Mouse (Mus musculus) gastrocnemius, postnatal 36 days (tissue): Measurements from ENCODE around the gene Ptdss2. TPM values are rescaled to one million over a fixed set of nuclear protein-coding genes. Genes with fewer than 3 reads are reported as not detected.

ENCODE experiments used
- DNase-seq, 2 experiments: peaks; one replicate each; pipeline ENCODE4 v3.0.0; 2022
- intact Hi-C: fragments of 180-260 bp; cut with DNase I; formaldehyde crosslinking; loops from one replicate; pipeline ENCODE4 v1.15.1; 2025
- total RNA-seq, 2 experiments: library from RNA; stranded (reverse); gene quantifications; 2 replicates each; pipeline ENCODE4 v1.2.3; 2021

Gene Ptdss2
- total RNA-seq, 2 experiments from 2014 or later: 15.9 to 18.7 TPM

DNA sequence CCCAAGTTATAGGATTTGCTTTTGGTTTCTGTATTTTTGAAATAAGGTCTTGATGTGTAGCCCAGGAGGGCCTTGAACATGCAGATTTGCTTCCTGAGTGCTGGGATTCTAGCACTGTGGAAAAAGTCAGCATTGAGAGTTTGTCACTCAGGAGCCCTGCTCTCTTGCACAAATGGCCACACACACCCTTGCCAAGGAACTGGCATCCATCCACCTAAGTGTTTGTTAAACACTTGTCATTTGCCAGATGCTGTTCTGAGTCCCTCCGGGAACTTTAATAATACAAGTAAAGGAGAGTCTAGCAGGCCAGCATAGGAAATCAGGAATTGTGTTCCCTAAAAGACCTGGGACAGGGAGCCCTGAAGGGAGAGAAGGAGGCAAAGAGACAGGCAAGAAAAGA, 47.1 kb downstream of the Ptdss2 start:
- intact Hi-C loops: loop anchor here (5.0 kb wide), 1 partner anchor 37 kb away; no protein-coding TSS in a partner anchor

DNA sequence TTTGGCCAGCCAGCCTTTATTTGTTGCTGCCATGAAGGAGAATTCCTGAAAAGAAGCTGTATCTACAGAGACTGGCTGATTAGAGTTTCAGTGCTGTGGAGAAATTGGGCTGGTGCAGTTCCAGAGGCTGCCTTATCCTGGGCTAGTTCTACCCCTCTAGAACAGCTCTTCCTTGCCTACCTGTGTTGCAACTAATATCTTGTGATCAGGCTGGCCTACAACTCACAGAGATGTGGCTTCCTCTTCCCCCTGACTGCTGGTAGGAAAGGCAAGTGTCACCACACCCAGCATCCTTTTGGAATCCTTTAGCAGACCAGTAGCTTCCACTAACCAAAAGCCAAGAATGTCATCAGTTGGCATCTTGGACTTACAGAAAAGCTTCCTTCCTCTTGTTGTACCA, 47.7 kb downstream of the Ptdss2 start:
- no peak for DNase-seq
- intact Hi-C loops: loop anchor here (5.0 to 10.0 kb wide), 3 partner anchors 38 to 325 kb away; partner anchors contain the start of genes Ifitm3, Odf3 and Scgb1c1

More for the DNA sequence above, 47.1 kb downstream of the Ptdss2 start:
- DNase-seq: no peak

DNA sequence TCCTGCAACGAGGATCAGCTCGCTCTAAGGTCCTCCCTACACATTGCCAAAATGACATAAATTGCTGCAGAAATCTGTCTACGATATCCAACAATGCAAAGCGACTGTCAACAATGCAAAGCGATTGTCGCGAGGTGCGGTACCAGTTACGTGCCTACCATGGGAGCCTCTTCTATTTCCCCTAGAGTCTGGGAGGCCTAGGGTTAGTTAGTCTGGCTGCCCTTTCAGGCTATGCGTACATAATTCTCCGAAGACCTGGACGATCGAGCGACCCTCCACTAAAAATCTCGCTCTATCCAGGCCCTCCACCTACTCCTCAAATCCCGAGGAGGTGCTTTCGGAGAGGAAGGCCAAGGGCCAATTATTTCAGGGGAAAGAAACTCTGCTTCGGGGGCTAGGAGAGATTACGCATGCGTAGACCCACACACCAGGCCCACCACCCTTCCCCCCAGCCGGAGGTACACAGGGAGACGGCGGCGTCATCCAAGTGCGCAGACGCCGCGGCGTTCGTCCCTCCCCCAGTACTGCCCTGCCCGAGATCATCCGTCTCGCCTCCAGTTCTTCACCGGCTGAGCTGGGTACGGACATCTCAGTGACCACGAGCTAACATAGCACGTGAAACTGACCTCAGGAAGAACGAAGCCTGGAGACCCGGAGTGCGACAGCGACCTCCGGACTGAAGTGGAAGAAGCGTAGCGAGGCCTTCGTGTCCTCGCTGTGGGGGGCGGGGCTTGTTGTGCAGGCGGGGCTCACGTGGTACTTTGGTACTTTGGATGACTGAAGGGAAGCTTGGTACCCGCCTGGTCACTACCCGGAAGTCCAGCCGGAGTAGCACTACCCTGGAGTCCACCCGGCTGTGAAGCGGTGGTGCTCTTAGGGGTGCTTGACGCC, 50.2 kb downstream of the Ptdss2 start, which contains the start of gene Rnh1:
Gene Rnh1, minus strand, starts transcription at position 742 of the 891 bp plus-strand sequence.
- peak; percentile 83 to 85 for DNase-seq
- intact Hi-C loops: loop anchor here (5.0 to 10.0 kb wide), 2 partner anchors 160 to 328 kb away; partner anchors contain the start of genes Ifitm3, Odf3 and Scgb1c1

DNA sequence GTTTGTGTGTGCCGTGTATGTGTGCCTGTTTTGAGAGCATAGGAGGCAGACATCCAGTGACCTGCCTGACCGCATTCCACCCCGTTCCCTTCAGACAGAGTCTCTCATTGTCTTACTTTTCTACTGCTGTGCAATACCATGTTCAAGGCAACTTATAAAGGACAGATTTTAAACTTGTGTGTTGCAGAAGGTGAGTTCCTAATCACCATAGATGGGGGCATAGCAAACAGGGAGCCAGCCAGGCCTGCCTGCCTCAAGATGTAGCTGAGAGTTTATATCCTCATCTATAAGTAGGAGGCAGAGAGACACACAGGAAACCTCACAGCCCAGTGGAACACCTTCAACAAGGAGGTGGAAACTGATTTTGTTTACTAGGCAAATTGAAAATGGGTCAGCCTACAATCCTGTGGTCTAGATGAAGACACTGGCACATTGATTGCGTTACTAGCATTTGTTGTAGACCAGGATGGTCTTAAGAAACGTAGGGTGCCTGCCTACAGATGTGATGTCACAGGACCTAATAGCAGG, 51.2 kb downstream of the Ptdss2 start:
- no peak for DNase-seq
- intact Hi-C loops: loop anchor here (5.0 to 10.0 kb wide), 2 partner anchors 161 to 329 kb away; partner anchors contain the start of genes Ifitm3, Odf3 and Scgb1c1

DNA sequence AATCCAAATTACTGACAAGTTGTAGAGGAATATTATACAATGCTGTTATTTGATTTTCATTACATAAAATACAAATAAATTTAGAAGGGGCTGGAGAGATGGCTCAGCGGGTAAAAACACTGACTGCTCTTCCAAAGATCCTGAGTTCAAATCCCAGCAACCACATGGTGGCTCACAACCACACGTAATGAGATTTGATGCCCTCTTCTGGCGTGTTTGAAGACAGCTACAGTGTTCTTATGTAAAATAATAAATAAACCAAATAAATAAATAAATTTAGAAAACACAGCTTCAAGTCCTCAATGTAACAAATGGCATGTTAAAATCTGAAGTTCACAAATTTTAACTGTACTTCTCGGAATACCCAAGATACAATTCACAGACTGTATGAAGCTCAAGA, 52.9 kb downstream of the Ptdss2 start:
- no peak for DNase-seq
- intact Hi-C loops: loop anchor here (10.0 kb wide), 1 partner anchor 330 kb away; the partner anchor contains the start of genes Odf3 and Scgb1c1

DNA sequence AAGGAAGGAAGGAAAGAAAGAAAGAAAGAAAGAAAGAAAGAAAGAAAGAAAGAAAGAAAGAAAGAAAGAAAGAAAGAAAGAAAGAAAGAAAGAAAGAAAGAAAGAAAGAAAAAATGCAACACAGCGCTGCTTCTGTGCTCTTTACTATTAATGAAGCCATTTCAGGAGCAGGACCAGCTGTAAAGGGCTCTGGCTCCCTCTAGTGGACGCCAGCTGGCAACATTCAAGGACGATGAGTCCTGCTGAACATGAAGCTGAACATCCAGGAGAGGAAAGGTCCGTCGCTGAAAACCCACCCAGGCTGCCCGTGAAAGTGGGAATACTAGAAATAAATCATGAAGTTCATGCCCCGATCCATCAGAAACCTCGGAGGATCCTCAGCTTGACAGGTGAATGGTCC, 54.0 kb downstream of the Ptdss2 start:
- intact Hi-C loops: loop anchor here (1.0 to 10.0 kb wide), 2 partner anchors 84 to 331 kb away; partner anchors contain the start of genes Odf3 and Scgb1c1

DNA sequence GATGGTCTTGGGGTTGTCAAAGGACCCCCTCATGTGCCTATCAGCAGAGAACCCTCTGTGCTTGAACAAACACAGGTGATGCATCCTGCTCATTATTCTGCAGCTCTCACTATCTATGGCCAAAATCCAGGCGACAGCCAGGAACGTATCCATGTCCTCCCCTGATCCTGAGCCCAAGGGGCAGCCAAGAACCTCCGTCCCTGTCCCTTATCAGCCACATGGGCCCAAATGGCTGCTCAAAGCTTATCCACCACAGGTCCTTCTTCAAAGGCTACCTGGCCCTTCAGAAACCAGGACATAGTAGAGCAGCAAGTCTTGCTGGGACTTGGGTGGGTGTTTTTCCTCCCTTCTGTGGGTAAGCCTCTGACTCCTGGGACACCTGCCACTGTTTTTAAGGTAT, 66.0 kb downstream of the Ptdss2 start:
- no peak for DNase-seq
- intact Hi-C loops: no loop called here

More for the DNA sequence above, 54.0 kb downstream of the Ptdss2 start:
- DNase-seq: peak; percentile 73 to 80

DNA sequence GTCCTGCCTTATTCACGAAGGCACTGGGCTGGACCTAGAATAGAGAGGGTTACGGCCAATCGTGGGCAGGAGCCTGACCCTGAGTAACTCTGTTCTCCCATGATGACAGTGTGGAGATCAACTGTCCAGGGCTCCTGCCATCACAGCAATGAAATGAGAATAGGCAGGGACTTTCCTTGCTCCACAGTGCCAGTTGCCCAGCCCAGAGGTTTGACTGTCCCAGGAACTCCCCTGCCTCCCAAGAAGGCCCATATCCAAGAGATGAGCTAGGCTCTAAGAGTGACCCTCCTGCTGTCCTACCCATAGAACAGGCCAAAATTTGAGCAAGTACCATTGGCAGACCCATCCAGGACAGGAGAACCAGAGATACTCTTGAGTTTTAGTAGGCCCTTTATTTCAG, 66.6 kb downstream of the Ptdss2 start:
- no peak for DNase-seq
- intact Hi-C loops: no loop called here

DNA sequence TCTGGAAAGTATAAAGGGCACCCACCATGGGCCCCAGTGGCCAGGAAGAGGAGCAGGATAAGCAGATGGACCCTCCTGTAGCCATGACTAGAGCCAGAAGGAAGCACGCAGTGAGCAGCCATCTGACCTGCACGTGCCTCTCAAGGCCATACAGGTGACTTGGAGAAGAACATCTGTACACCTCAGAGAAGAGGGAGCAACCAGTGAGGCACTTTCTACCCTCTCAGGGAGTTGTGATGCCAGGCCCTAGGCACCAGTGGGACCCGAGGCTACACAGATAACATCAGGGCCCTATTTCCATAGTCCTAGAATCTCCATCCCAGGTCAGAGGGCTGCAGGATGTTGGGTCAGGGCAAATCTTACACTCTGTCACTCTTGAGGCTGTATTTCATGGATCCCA, 68.0 kb downstream of the Ptdss2 start:
- intact Hi-C loops: no loop called here
- DNase-seq: no peak

DNA sequence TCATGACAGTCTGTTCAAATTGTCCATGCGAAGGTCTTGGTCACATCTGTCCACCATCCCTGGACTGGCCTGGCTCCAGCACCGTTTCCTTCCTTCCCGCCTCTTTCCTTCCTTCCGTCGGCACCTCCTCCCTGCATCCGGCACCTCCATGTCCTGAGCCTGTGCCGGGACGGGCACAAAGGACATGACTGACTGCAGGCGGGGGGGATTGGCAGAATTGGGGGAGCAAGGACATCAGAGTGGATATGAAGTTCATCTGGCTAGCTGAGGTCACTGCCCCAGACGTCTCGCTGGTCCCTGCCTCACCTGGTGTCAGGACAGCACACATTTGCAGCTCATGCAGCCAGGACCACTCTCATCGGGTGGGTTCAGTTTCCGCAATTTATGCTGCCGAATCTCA, 68.9 kb downstream of the Ptdss2 start:
- DNase-seq: no peak
- intact Hi-C loops: no loop called here

DNA sequence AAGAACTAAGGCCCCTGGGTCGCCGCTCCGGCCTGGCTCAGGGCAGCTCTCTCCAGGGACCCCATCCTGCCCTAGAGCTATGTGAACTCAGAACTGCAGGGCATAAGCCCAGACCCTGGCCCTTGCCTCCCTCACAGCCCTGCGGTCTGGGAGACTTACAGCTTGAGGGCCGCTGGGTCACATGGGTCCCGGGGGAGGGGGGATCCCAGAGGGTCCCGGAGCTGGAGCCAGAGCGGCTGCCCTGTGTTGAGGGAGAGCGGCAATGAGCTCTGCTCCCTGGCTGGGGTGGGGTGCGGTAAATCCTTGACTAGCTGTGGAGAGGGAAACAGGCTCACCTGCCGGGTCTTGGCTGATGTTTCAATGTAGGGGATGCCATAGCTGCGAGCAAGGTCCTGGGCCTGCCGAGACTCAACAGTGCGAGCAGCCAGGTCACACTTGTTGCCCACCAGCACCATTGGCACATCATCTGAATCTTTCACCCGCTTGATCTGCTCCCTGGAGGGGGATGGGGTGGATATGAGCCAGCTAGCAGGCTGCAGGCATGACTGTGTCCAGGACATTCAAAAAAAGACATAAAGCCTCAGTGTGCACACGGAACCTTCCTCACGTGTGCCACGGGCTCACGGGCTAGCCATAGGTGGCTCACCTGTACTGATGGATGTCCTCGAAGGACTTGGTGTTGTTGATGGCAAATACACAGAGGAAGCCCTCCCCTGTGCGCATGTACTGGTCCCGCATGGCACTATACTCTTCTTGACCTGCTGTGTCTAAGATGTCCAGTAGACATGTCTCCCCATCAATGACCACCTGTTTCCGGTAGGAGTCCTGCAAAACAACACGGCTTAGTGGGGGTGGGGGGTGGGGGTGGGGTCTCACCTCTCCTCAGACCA, 69.9 kb downstream of the Ptdss2 start:
- no peak for DNase-seq

DNA sequence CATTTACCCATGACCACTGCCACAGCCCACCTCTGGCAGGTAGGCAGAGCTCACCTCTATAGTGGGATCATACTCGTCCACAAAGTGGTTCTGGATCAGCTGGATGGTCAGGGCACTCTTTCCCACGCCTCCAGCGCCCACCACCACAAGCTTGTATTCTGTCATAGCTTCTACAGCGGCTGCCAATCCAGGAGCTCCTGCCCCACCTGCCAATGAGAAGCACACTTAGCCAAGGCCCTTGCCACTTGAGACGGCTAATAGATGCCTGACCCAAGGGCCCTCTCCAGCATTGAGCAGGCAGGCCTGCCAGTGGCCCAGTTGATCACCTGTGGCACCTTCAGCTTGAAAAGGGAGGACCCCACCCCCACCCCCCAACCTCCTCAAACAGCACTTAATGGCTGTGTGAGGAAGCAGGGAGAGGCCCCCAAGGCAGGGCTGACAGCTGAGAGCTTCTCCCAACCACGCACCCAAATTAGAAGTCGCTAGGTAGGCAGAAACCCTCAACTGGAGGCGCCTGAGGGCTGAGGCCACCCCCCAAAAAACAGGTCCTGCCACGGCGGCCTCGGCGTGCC, 70.7 kb downstream of the Ptdss2 start:
- DNase-seq: no peak
- intact Hi-C loops: no loop called here

More for the DNA sequence above, 69.9 kb downstream of the Ptdss2 start:
- intact Hi-C loops: no loop called here

DNA sequence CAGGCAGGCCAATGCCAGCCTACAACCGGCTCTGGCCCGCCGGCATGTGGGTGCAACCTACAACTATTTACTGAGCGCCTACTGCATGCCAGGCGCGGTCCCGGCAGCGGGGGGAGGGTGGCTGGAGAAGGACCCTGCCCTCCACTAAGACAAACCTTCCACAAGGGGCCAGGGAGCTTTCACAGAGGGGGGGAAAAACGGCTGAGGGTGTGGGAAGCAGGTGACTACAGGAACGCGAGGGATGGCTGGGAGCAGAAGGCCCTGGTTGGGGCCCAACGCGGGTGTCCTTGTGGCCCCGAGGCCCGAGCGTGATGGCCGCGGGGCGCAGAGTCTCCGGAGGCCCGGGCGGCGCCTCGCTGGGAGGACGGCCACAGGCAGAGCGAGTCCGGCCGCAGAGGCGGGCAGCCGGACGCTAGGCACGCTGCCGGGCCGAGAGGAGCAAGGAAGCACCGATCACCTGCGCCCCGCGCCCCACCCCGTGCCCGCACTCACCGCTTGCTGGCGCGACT, 71.2 kb downstream of the Ptdss2 start:
- intact Hi-C loops: no loop called here
- no peak for DNase-seq

DNA sequence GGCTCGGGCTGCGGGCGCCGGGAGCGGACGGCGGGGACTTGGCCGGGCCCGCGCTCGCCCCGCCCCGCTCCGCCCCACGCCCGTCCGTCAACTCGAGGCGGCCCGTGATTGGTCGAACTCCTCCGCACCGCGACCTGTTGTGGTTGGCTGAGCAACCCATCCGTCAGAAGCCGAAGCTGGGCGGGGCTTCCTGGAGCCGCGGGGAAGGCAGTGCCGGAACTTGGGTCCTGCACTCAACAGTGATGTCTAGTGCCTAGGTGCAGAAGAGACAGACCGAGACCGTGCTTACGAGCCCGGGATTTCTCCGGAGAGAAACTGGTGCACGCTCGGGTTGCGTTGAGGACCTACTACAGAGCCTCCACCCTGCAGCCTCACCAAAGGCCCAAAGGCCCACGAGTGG, 71.8 kb downstream of the Ptdss2 start, which contains the start of the genes Hras and Lrrc56:
Gene Hras, minus strand, starts transcription at position 58 of the 400 bp plus-strand sequence.
Gene Lrrc56, plus strand, starts transcription at position 210 of the 400 bp plus-strand sequence.
- peak; percentile 96 to 97 for DNase-seq
- intact Hi-C loops: no loop called here

DNA sequence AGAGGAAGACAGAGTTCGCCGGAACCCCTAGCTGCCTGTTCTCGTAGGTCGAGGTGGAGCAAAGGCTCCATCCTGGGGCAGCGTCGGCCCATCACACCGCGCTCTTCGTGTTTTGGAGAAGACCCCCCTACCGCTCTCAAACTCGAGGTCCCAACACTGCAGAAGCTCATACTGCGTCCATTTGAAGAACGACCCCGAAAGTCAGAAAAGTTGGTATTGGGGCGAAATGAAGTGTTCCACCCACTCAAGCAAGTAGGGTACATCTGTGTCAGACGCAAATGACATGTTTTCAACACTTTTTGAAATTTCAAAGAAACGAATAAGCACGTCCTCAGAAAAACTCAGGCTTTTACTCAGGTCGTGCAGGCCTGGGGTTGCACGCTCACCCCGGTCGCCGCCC, 72.2 kb downstream of the Ptdss2 start:
- no peak for DNase-seq
- intact Hi-C loops: no loop called here

DNA sequence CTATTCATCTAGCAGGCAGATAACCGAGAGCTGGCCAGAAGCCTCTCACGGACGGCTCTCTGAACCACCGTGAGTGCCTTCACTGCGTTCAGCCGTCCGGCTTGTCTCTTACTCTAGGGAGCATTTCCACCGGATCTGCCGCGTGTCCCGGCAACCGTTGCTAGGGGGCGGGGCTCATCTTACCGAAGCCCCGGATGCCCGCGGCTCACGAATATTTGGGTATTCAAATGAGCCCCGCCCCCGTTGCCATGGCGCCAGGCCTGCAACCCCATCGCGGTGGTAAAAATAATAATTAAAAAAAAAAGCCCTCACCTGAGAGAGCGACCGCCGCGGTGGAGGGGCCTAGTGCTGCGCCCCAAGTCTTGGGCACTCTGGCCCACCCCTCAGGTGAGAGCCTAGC, 72.6 kb downstream of the Ptdss2 start:
- intact Hi-C loops: no loop called here
- DNase-seq: peak; percentile 74 to 78

DNA sequence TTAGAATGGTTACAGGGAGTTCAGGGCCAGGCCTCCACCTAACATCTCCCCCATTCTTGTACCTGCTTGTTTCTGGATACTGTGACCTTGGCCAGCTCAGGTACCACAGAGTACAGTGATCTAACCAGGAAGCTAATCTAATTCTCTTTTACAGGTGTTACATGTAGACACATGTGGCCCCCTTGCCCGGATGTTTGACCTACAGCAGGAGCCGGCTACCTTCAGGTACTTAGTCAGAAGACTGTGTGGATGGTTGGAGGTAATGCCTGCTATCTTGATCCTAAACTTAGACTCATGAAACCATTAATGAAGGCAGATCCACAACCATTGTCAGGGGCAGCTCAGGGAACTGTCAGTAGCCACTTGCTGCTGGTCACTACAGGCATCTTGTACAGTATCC, 73.6 kb downstream of the Ptdss2 start:
- no peak for DNase-seq
- intact Hi-C loops: no loop called here

DNA sequence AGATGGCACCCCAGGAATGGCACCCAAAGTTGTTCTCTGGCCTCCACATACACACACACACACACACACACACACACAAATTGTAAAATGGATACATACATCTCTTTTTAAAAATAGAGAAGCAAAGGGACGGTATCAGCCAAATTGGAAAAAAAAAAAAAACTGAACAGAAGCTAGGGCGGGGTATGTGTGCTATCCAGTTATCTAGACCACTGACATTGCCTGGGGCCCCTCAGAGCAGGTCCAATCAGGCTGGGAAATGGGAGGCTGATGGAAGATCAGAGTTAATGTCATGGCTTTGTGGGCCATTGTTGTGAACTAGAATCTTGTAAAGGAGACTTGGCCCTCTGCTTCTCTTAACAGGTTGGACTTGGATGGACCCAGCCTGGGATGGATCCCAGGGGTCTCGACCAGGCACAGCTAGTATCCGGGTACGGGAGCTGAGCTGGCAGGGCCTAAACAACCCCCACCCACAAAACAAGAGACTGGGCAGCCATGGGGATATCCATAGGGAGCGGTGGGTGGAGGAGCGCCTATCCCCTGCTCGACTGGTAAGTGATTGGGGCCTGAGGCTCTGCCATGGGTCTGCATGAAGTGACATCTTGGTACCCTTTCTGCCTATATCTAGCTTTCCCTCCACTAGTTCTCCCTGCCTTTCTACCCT, 74.6 kb downstream of the Ptdss2 start:
- DNase-seq: no peak
- intact Hi-C loops: no loop called here

DNA sequence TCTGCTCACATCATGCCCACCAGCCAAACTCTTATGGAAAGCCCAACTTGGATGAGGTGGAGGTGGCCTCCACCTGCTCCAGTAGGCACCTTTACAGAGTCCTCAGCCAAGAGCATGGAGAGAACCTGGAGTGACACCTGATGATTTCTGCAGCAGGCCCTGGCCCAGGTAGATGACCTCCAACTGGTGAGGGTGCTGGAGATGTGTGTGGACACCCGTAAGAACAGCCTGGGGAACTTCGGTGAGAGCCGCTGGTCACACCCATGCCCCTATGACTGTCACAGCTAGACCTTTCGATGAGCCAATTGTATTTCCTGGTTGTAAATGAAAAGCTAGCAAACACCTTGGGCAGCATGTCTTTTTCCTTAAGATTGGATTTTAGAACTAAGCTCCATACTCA, 75.9 kb downstream of the Ptdss2 start:
- no peak for DNase-seq
- intact Hi-C loops: no loop called here
